Mouse (Mus musculus): ENCODE results near the gene Dctn2.
A peak's percentile ranks its signal among the peaks of the same experiment; 100 is the strongest.
"Not testable (repeated sequence)": the region's sequence is repeated elsewhere in the genome, so short reads cannot be mapped to it uniquely, and the experiment has no call there.

Dctn2 gene

GRCm38 (mm10) chr10:127288800-127289572 is 22.8 kb downstream of the Dctn2 start, which contains the start of gene Mbd6:
Mbd6 (minus strand) TSS chr10:127289018.
- DNase-seq (ENCODE audit: low read depth, low spot score), result peak; percentile 88

GRCm38 (mm10) chr10:127289573-127290191 is 23.5 kb downstream of the Dctn2 start:
- peak; percentile 35 for DNase-seq (ENCODE audit: low read depth, low spot score)

- peak; percentile 100 for DNase-seq (ENCODE audit: low read depth, low spot score)
Observed at GRCm38 (mm10) chr10:127290307-127290929, 24.2 kb downstream of the Dctn2 start.

- DNase-seq (ENCODE audit: low read depth, low spot score), result no peak
Observed at GRCm38 (mm10) chr10:127290930-127291880, 25.0 kb downstream of the Dctn2 start.

- DNase-seq (ENCODE audit: low read depth, low spot score), result no peak
Observed at GRCm38 (mm10) chr10:127291881-127292638, 25.9 kb downstream of the Dctn2 start.

GRCm38 (mm10) chr10:127292987-127293538 is 26.9 kb downstream of the Dctn2 start:
- no peak for DNase-seq (ENCODE audit: low read depth, low spot score)

GRCm38 (mm10) chr10:127293590-127294113 is 27.5 kb downstream of the Dctn2 start:
- DNase-seq (ENCODE audit: low read depth, low spot score), result no peak

GRCm38 (mm10) chr10:127294895-127295510 is 28.8 kb downstream of the Dctn2 start:
- DNase-seq (ENCODE audit: low read depth, low spot score), result no peak

- no peak for DNase-seq (ENCODE audit: low read depth, low spot score)
Observed at GRCm38 (mm10) chr10:127295986-127296794, 30.0 kb downstream of the Dctn2 start.

GRCm38 (mm10) chr10:127297015-127297871 is 31.1 kb downstream of the Dctn2 start:
- no peak for DNase-seq (ENCODE audit: low read depth, low spot score)

GRCm38 (mm10) chr10:127300361-127300760 is 34.2 kb downstream of the Dctn2 start:
- DNase-seq (ENCODE audit: low read depth, low spot score), result no peak

GRCm38 (mm10) chr10:127303136-127303535 is 37.0 kb downstream of the Dctn2 start:
- no peak for DNase-seq (ENCODE audit: low read depth, low spot score)

- DNase-seq (ENCODE audit: low read depth, low spot score), result not testable (repeated sequence)
Observed at GRCm38 (mm10) chr10:127309167-127309566, 43.0 kb downstream of the Dctn2 start.

- no peak for DNase-seq (ENCODE audit: low read depth, low spot score)
Observed at GRCm38 (mm10) chr10:127310523-127311475, 44.6 kb downstream of the Dctn2 start.

- DNase-seq (ENCODE audit: low read depth, low spot score), result peak; percentile 96
Observed at GRCm38 (mm10) chr10:127311476-127312355, 45.5 kb downstream of the Dctn2 start, which contains the start of gene Mars. Mars (minus strand) TSS chr10:127311786.

GRCm38 (mm10) chr10:127312356-127312676 is 46.1 kb downstream of the Dctn2 start:
- peak; percentile 79 for DNase-seq (ENCODE audit: low read depth, low spot score)
